Mouse (Mus musculus) liver, embryonic 16.5 days (tissue): Measurements from ENCODE around the gene Dis3l2. TPM values are rescaled to one million over a fixed set of nuclear protein-coding genes. Genes with fewer than 3 reads are reported as not detected.

Experiments
- ATAC-seq: fragments of 200-750 bp; cut with Nextera tagmentation; 2 replicates; pipeline ENCODE4 v1.8.0; 2017; ENCODE audit warnings: low read depth, mild to moderate bottlenecking, moderate number of reproducible peaks, moderate library complexity
- H3K27ac ChIP-seq: fragments of 300-500 bp; sonication (generic); 2 replicates; pipeline ENCODE4 v1.5.1; 2014; ENCODE audit warnings: mild to moderate bottlenecking, low read length
- H3K27me3 ChIP-seq: fragments of 300-500 bp; sonication (generic); 2 replicates; pipeline ENCODE4 v1.6.1; 2014; ENCODE audit warnings: low read depth, low read length, mixed read lengths; ENCODE audit not compliant: control insufficient read depth, insufficient read depth
- H3K36me3 ChIP-seq: fragments of 300-500 bp; sonication (generic); 2 replicates; pipeline ENCODE4 v1.6.1; 2014; ENCODE audit warnings: mild to moderate bottlenecking; ENCODE audit not compliant: control insufficient read depth, insufficient read depth
- H3K4me1 ChIP-seq: fragments of 300-500 bp; sonication (generic); 2 replicates; pipeline ENCODE4 v1.6.1; 2014; ENCODE audit warnings: low read depth, low read length, mixed read lengths; ENCODE audit not compliant: control insufficient read depth
- H3K4me2 ChIP-seq: fragments of 300-500 bp; sonication (generic); 2 replicates; pipeline ENCODE4 v1.6.1; 2014; ENCODE audit warnings: low read depth, low read length, mixed read lengths
- H3K4me3 ChIP-seq: fragments of 300-500 bp; sonication (generic); 2 replicates; pipeline ENCODE4 v1.5.1; 2014; ENCODE audit warnings: low read depth, mild to moderate bottlenecking, low read length
- H3K9ac ChIP-seq: fragments of 300-500 bp; sonication (generic); 2 replicates; pipeline ENCODE4 v1.6.1; 2014; ENCODE audit warnings: low read depth, low read length
- H3K9me3 ChIP-seq: fragments of 300-500 bp; sonication (generic); replicated peaks from 2 replicates; pipeline ENCODE4 v1.6.1; 2016; ENCODE audit warnings: low read length; ENCODE audit not compliant: control insufficient read depth
- WGBS: fragments of 180-500 bp; shearing (Covaris S2); extraction: QIAGEN DNeasy Blood & Tissue Kit; methylation state at CpG from one replicate; pipeline ENCODE4 v1.1.7; 2014; ENCODE audit not compliant: insufficient replicate concordance; 5-methylcytosine and 5-hydroxymethylcytosine counted together
- polyA plus RNA-seq: library from polyadenylated mRNA; unstranded; fragments of >200 nt; fragmentation: Nextera tagmentation; extraction: Ambion mirVana; gene quantifications from 2 replicates; pipeline ENCODE4 v1.2.1, GENCODE M21; 2015

Gene Dis3l2
- polyA plus RNA-seq, 1 experiment from 2014 or later, result 9.2 TPM

DNA sequence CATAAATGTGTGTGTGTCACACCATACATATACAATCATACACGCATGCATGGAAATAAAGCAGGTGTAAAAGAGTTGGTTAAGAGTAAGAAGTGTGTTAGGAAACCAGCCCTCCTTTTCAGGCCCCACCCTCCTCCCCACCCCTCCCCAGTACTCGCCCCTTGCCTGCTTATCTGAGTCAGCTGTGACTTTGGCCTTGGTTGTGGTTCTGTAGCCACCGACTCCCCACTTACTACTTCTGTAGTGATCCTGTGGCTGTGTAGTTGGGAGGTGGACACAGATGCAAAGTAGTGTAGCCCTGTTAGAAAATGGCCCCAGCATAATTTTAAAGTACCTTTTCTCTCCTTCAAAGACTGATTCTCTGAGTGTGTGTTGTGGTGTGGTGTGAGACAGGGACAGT, 318.0 kb downstream of the Dis3l2 start:
- no peak overlapping the region for H3K4me2 ChIP-seq
- H3K27me3 ChIP-seq, result no peaks in the 10 kb centered on the region
- H3K27ac ChIP-seq, result no peak overlapping the region
- no peak for ATAC-seq
- no peak overlapping the region for H3K9ac ChIP-seq
- no peaks in the 10 kb centered on the region; the same call in none of the 2 replicates for H3K4me1 ChIP-seq
- H3K4me3 ChIP-seq, result no peak overlapping the region
- WGBS, result 31% methylated on average over 3 of the region's 3 CpGs
- no peaks in the 10 kb centered on the region for H3K36me3 ChIP-seq
- no peaks in the 10 kb centered on the region for H3K9me3 ChIP-seq

DNA sequence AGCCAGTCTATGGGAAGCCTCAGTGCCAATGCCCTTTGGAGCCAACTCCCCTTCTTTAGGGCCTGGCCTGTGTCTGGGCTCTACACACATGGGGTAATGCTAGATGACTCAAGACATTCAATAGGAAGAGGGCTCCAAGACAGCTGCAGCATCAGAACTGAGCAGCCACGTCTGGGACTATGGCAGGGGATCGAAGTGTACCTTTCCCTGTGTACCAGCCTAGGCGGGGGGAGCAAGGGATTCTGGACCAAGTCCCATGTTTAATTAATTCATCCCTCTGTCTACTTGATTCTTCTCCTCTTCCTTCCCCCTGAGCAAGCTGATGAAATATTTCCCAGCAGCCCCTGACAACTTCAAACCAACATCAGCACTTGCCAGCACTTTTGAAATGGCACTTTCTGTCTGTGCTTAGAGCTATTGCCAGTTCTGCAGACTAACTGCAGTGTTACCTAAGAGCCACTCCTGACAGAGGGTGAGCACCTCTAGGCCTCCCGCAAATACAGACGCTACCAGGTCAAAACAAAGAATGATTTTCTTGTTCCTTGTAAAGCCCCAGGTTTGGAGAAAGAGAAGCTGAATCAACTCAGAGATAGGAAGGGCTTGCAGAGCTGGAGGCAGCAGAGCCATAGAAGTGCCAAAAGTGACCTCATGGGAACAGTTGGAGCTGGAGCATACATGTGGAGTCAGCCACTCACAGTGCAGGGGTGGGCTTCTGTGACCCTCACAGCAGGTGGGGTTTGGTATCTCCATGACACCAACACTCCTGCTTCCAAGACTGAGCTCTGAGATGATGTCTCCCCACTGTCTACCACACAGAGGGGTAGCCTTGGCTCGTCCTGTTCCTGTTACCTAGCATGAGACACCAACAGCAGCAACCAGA, 319.9 kb downstream of the Dis3l2 start:
- Histone ChIP-seq H3K4me2 (no peak overlapping the region), H3K27ac (no peak overlapping the region), H3K9me3 (no peaks in the 10 kb centered on the region), H3K4me1 (no peaks in the 10 kb centered on the region; the same call in none of the 2 replicates), H3K36me3 (no peaks in the 10 kb centered on the region), H3K27me3 (no peaks in the 10 kb centered on the region), H3K9ac (no peak overlapping the region), H3K4me3 (no peak overlapping the region)
- WGBS, result 68% methylated on average over 6 of the region's 6 CpGs
- ATAC-seq, result no peak

GRCm38 (mm10) chr1:87025021-87025420, 321.4 kb downstream of the Dis3l2 start:
- Histone ChIP-seq H3K36me3 (no peaks in the 10 kb centered on the region), H3K27ac (no peak overlapping the region), H3K4me3 (no peak overlapping the region), H3K4me1 (no peaks in the 10 kb centered on the region; the same call in none of the 2 replicates), H3K4me2 (no peak overlapping the region), H3K9me3 (no peaks in the 10 kb centered on the region), H3K9ac (no peak overlapping the region), H3K27me3 (no peaks in the 10 kb centered on the region)
- 78% methylated on average over 1 of the region's 1 CpGs for WGBS
- no peak for ATAC-seq

GRCm38 (mm10) chr1:87028786-87029185, 325.2 kb downstream of the Dis3l2 start:
- 42% methylated on average over 2 of the region's 2 CpGs for WGBS
- ATAC-seq, result no peak
- Histone ChIP-seq H3K4me1 (no peaks in the 10 kb centered on the region), H3K27me3 (no peaks in the 10 kb centered on the region), H3K9me3 (no peaks in the 10 kb centered on the region), H3K36me3 (no peaks in the 10 kb centered on the region), H3K9ac (no peak overlapping the region), H3K27ac (no peak overlapping the region), H3K4me2 (no peak overlapping the region), H3K4me3 (no peak overlapping the region)

GRCm38 (mm10) chr1:87030652-87031051, 327.0 kb downstream of the Dis3l2 start:
- H3K4me1 ChIP-seq, result no peaks in the 10 kb centered on the region
- ATAC-seq, result no peak
- no peaks in the 10 kb centered on the region for H3K9me3 ChIP-seq
- no peak overlapping the region for H3K9ac ChIP-seq
- no peak overlapping the region for H3K27ac ChIP-seq
- H3K4me2 ChIP-seq, result no peak overlapping the region
- no peaks in the 10 kb centered on the region for H3K27me3 ChIP-seq
- no peak overlapping the region for H3K4me3 ChIP-seq
- WGBS, result 63% methylated on average over 1 of the region's 1 CpGs
- no peaks in the 10 kb centered on the region for H3K36me3 ChIP-seq

DNA sequence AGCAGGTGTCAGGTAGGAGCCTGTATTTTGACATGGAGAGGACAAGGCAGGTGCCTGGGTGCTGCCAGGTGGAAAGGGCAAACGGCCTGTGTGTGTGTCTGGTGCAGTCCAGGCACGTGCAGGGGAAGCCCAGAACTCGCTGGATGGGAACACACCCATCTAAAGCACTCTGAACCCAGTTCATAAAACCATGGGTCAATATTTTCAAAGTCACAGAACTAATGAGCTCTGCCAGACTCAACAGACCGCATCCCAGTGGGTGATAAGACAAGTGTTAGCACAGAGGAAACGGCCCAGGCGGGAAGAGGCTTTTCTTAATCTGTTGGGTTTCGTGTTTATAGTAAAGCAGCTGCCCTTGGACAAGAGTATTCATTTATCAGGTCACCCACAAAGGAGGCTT, 328.9 kb downstream of the Dis3l2 start:
- Histone ChIP-seq H3K4me2 (no peak overlapping the region), H3K27ac (no peak overlapping the region), H3K9me3 (no peaks in the 10 kb centered on the region), H3K36me3 (no peaks in the 10 kb centered on the region), H3K9ac (no peak overlapping the region), H3K27me3 (no peaks in the 10 kb centered on the region), H3K4me1 (no peaks in the 10 kb centered on the region), H3K4me3 (no peak overlapping the region)
- 53% methylated on average over 7 of the region's 7 CpGs for WGBS
- 0 out of 2 replicates have a peak, but pooled peaks have one; percentile 21 for ATAC-seq

- H3K27me3 ChIP-seq, result no peaks in the 10 kb centered on the region
- no peak overlapping the region for H3K4me2 ChIP-seq
- ATAC-seq, result peak; percentile 61
- H3K36me3 ChIP-seq, result no peaks in the 10 kb centered on the region
- no peak overlapping the region for H3K9ac ChIP-seq
- H3K4me3 ChIP-seq, result no peak overlapping the region
- H3K27ac ChIP-seq, result no peak overlapping the region
- no peaks in the 10 kb centered on the region for H3K9me3 ChIP-seq
- H3K4me1 ChIP-seq, result no peaks in the 10 kb centered on the region
- whole genome bisulfite sequencing, result 31% methylated on average over 4 of the region's 4 CpGs
These were observed 332.0 kb downstream of the Dis3l2 start for GRCm38 (mm10) chr1:87035532-87036161.

GRCm38 (mm10) chr1:87036334-87036733, 332.7 kb downstream of the Dis3l2 start:
- no peaks in the 10 kb centered on the region for H3K36me3 ChIP-seq
- no peaks in the 10 kb centered on the region for H3K4me1 ChIP-seq
- H3K4me3 ChIP-seq, result no peak overlapping the region
- H3K4me2 ChIP-seq, result no peak overlapping the region
- 55% methylated on average over 3 of the region's 3 CpGs for WGBS
- no peak for ATAC-seq
- H3K27ac ChIP-seq, result no peak overlapping the region
- no peaks in the 10 kb centered on the region for H3K27me3 ChIP-seq
- H3K9me3 ChIP-seq, result no peaks in the 10 kb centered on the region
- no peak overlapping the region for H3K9ac ChIP-seq

DNA sequence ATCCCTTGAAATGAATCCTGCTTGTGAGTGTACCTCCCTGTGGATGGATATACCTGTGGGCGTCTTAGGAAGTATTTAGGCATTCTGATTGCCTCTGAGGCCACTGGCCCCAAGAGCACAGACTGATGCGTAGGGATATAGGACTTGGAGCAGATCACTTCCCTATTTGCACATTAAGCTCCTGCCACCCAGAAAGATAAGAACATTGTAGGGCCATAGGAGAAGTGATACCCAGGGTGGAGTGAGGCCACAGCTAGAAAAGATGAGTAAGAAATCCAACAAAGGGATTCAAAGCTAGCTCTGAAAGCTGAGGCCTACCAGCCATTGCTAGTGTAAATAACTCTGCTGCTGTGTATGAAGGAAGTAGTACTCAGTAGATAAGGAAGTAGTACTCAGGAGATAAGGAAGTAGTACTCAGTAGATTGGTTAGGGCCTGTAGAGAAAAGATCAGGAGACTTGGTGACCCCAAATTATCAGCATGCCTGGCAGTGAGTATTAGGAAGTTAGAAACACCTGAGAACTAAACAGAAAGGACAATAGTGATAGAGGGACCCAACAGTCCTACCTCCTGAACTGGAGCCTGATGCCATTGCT, 335.0 kb downstream of the Dis3l2 start:
- Histone ChIP-seq H3K4me3 (no peak overlapping the region), H3K9ac (no peak overlapping the region), H3K27ac (no peak overlapping the region), H3K4me1 (no peaks in the 10 kb centered on the region), H3K27me3 (no peaks in the 10 kb centered on the region), H3K4me2 (no peak overlapping the region), H3K36me3 (no peaks in the 10 kb centered on the region), H3K9me3 (no peaks in the 10 kb centered on the region)
- ATAC-seq, result no peak
- WGBS, result 66% methylated on average over 2 of the region's 2 CpGs
